8 mouse cellular contexts compared by ENCODE assay signal in the genomic region with DNA sequence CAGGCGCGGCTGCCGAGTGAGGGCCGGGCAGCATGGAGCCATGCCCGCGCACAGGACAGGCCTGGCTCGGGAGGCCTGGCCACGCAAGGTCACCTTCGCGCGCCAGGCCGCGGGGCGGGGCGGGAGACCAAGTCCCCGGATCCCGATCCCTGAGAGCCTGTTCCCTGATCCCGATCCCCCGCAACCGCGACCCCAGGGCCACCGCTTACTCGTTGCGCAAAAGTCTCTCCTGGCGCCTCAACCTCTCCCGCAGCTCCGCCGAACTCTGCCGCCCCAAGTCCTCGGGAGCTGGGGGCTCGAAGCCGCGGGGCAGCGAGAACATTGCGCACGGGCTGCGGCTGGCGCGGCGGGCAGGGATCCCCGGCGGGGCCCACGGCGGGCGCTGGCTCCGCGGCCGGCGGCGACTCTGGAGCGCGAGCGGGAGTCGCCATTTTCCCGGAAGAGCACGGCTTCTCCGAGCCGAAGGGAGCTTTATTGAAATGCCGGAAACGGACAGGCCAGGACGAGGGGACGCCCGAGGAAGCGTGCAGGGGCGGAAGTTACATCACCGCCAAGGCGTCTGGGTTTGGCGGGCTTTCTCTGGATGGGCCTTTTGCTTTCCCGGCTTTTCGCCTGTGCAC. TPM values are rescaled to one million over a fixed set of nuclear protein-coding genes. Genes with fewer than 3 reads are reported as not detected.
A peak's percentile ranks its signal among the peaks of the same experiment; 100 is the strongest.
DNase-seq lines count a peak whose midpoint lies in the region; ATAC-seq and TF ChIP-seq lines count a peak whose summit lies in the region.

A gene (minus strand): TSS at position 461 of the 620 bp plus-strand sequence.

- under 1% methylated on average over 70 of the region's 70 CpGs for WGBS in forebrain, embryonic 11.5 days
- WGBS in heart, embryonic 16.5 days = 0% methylated on average over 70 of the region's 70 CpGs
- WGBS in liver, embryonic 15.5 days (ENCODE audit: insufficient replicate concordance) = under 1% methylated on average over 70 of the region's 70 CpGs
- WGBS in neural tube, embryonic 12.5 days = under 1% methylated on average over 70 of the region's 70 CpGs

- H3K9ac ChIP-seq in CH12.LX (ENCODE audit: insufficient read depth, low read depth) = peak within 1 kb of the TSS; percentile 99
- peak within 1 kb of the TSS; percentile 100 for H3K9ac ChIP-seq in forebrain, embryonic 11.5 days (ENCODE audit: low read length)
- peak within 1 kb of the TSS; percentile 100 for H3K9ac ChIP-seq in heart, embryonic 16.5 days (ENCODE audit: low read length)
- peak within 1 kb of the TSS; percentile 95 for H3K9ac ChIP-seq in liver, embryonic 15.5 days
- H3K9ac ChIP-seq in neural tube, embryonic 12.5 days = peak within 1 kb of the TSS; percentile 98

- no peak for TF ChIP-seq RAD21 in CH12.LX (IDR thresholded peaks at IDR 0.05; ENCODE audit: low read depth, low read length)

- H3K27me3 ChIP-seq in CH12.LX (replicated peaks) = no peaks in the 10 kb centered on the region
- H3K27me3 ChIP-seq in forebrain, embryonic 11.5 days (ENCODE audit: control insufficient read depth, insufficient read depth, low read length) = no peaks in the 10 kb centered on the region
- H3K27me3 ChIP-seq in heart, embryonic 16.5 days (ENCODE audit: control insufficient read depth, insufficient read depth, low read length) = no peaks in the 10 kb centered on the region
- 0 out of 2 replicates have a peak, but pooled peaks cover 12% of the 10 kb centered on the region for H3K27me3 ChIP-seq in liver, embryonic 15.5 days
- no peaks in the 10 kb centered on the region for H3K27me3 ChIP-seq in neural tube, embryonic 12.5 days (replicated peaks)

- peak within 1 kb of the TSS; percentile 83 for H3K27ac ChIP-seq in CH12.LX (ENCODE audit: insufficient read depth, low read depth)
- peak within 1 kb of the TSS; percentile 86 for H3K27ac ChIP-seq in forebrain, embryonic 11.5 days (ENCODE audit: low read depth, low read length)
- H3K27ac ChIP-seq in heart, embryonic 16.5 days (ENCODE audit: low read length) = peak within 1 kb of the TSS; percentile 99
- H3K27ac ChIP-seq in liver, embryonic 15.5 days (replicated peaks) = peak within 1 kb of the TSS; percentile 85
- H3K27ac ChIP-seq in neural tube, embryonic 12.5 days = peak within 1 kb of the TSS; percentile 70

- dilution Hi-C loops in CH12.LX (cut with MboI; ENCODE audit: extremely low pct_ligation_motif_present, extremely low pct_unique_long_range_greater_than_20kb, low sequenced_read_pairs) = no loop called here

- H3K4me3 ChIP-seq in CH12.LX (replicated peaks in 1 of 3; ENCODE audit: low read depth in 2 of 3, low read length in 2 of 3, poor library complexity in 1 of 3) = peak within 1 kb of the TSS; percentile 92 to 98 (median 92)
- H3K4me3 ChIP-seq in forebrain, embryonic 11.5 days (ENCODE audit: low read depth, low read length) = peak within 1 kb of the TSS; percentile 94
- H3K4me3 ChIP-seq in heart, embryonic 16.5 days (ENCODE audit: low read length) = peak within 1 kb of the TSS; percentile 97
- peak within 1 kb of the TSS; percentile 95 for H3K4me3 ChIP-seq in liver, embryonic 15.5 days (replicated peaks)
- peak within 1 kb of the TSS; percentile 96 for H3K4me3 ChIP-seq in neural tube, embryonic 12.5 days

- peak; percentile 79 for TF ChIP-seq POLR2A in CH12.LX (IDR thresholded peaks at IDR 0.05; ENCODE audit: low read depth, low read length)

- ATAC-seq in forebrain, embryonic 11.5 days (replicated peaks; ENCODE audit: low FRiP score) = peak; percentile 96
- peak; percentile 97 for ATAC-seq in heart, embryonic 16.5 days (replicated peaks; ENCODE audit: extremely low read depth, insufficient read depth, low FRiP score)
- peak; percentile 93 for ATAC-seq in liver, embryonic 15.5 days (ENCODE audit: insufficient read depth)
- ATAC-seq in neural tube, embryonic 12.5 days (ENCODE audit: low FRiP score, low read depth) = peak; percentile 99

- TF ChIP-seq CTCF in CH12.LX (conservative IDR thresholded peaks at IDR 0.05 in 1 of 2, IDR thresholded peaks at IDR 0.05 in 1 of 2; ENCODE audit: low read depth in 2 of 2, low read length in 2 of 2) = no peak

- H3K4me1 ChIP-seq in CH12.LX (ENCODE audit: control insufficient read depth in 1 of 2, insufficient read depth in 2 of 2) = peaks cover 2 to 35% of the 10 kb centered on the region in 2 experiments; a peak in 3 of 4 replicates
- peaks cover 5% of the 10 kb centered on the region; the same call in 1 of the 2 replicates for H3K4me1 ChIP-seq in forebrain, embryonic 11.5 days (replicated peaks; ENCODE audit: control insufficient read depth, insufficient read depth, low read length)
- peaks cover 12% of the 10 kb centered on the region for H3K4me1 ChIP-seq in heart, embryonic 16.5 days (ENCODE audit: control insufficient read depth, insufficient read depth, low read length)
- peaks cover 26% of the 10 kb centered on the region for H3K4me1 ChIP-seq in liver, embryonic 15.5 days (replicated peaks)
- peaks cover 15% of the 10 kb centered on the region for H3K4me1 ChIP-seq in neural tube, embryonic 12.5 days

- H3K4me2 ChIP-seq in CH12.LX (ENCODE audit: insufficient read depth, low read depth, poor library complexity, severe bottlenecking) = peak within 1 kb of the TSS; percentile 88
- peak within 1 kb of the TSS; percentile 79 for H3K4me2 ChIP-seq in forebrain, embryonic 11.5 days (ENCODE audit: low read depth, low read length, severe bottlenecking)
- peak within 1 kb of the TSS; percentile 76 for H3K4me2 ChIP-seq in heart, embryonic 16.5 days (ENCODE audit: low read depth, low read length)
- H3K4me2 ChIP-seq in liver, embryonic 15.5 days = peak within 1 kb of the TSS; percentile 69
- H3K4me2 ChIP-seq in neural tube, embryonic 12.5 days (replicated peaks) = peak within 1 kb of the TSS; percentile 72

- no peak for TF ChIP-seq EP300 in CH12.LX (IDR thresholded peaks at IDR 0.05; ENCODE audit: low read length)

- DNase-seq in CH12.LX (ENCODE audit: extremely low read depth) = peak; percentile 93
- DNase-seq in c-Kit-positive CD71-positive TER-119-negative erythroid progenitor cells, embryonic 14.5 days (ENCODE audit: low read depth) = peak; percentile 86
- DNase-seq in forebrain, embryonic 11.5 days (ENCODE audit: low spot score) = peak; percentile 97
- DNase-seq in kidney, postnatal 36 days = peak; percentile 96 to 98
- peak; percentile 88 for DNase-seq in telencephalon, adult 2 months (ENCODE audit: low read depth, low spot score)

- no peaks in the 10 kb centered on the region for H3K9me3 ChIP-seq in CH12.LX (replicated peaks; ENCODE audit: low read length)
- no peaks in the 10 kb centered on the region for H3K9me3 ChIP-seq in forebrain, embryonic 11.5 days (ENCODE audit: control insufficient read depth, low read length)
- H3K9me3 ChIP-seq in heart, embryonic 16.5 days (replicated peaks; ENCODE audit: control insufficient read depth, low read length) = no peaks in the 10 kb centered on the region
- H3K9me3 ChIP-seq in liver, embryonic 15.5 days (replicated peaks) = no peaks in the 10 kb centered on the region
- no peaks in the 10 kb centered on the region for H3K9me3 ChIP-seq in neural tube, embryonic 12.5 days

- H3K36me3 ChIP-seq in CH12.LX (replicated peaks in 1 of 2; ENCODE audit: control insufficient read depth in 1 of 2, insufficient read depth in 1 of 2, low read length in 1 of 2) = peaks cover 27 to 30% of the 10 kb centered on the region in 2 experiments
- H3K36me3 ChIP-seq in forebrain, embryonic 11.5 days (ENCODE audit: control insufficient read depth, insufficient read depth, low read length) = peaks cover 16% of the 10 kb centered on the region
- peaks cover 26% of the 10 kb centered on the region for H3K36me3 ChIP-seq in heart, embryonic 16.5 days (ENCODE audit: control insufficient read depth, insufficient read depth)
- H3K36me3 ChIP-seq in liver, embryonic 15.5 days (replicated peaks) = peaks cover 31% of the 10 kb centered on the region
- H3K36me3 ChIP-seq in neural tube, embryonic 12.5 days = peaks cover 29% of the 10 kb centered on the region

- in situ Hi-C loops in CH12.LX (cut with MboI; ENCODE audit: low pct_ligation_motif_present, low pct_unique_long_range_greater_than_20kb, low sequenced_read_pairs) = no loop called here

- peaks cover 36% of the 10 kb centered on the region for H3K79me2 ChIP-seq in CH12.LX (replicated peaks; ENCODE audit: control insufficient read depth, extremely low read depth, insufficient read depth, poor library complexity, severe bottlenecking)

TF ChIP-seq in CH12.LX, 34 proteins besides CTCF, POLR2A, EP300 and RAD21 (continues in another document):
- TF ChIP-seq UBTF (IDR thresholded peaks at IDR 0.05; ENCODE audit: low read depth, low read length) (peak; percentile 93), SMC3 (IDR thresholded peaks at IDR 0.05; ENCODE audit: low read depth, low read length) (no peak), ZKSCAN1 (IDR thresholded peaks at IDR 0.05; ENCODE audit: borderline replicate concordance, low read depth, low read length) (no peak), RCOR1 (conservative IDR thresholded peaks at IDR 0.05; ENCODE audit: low read depth, low read length) (0 out of 2 replicates have a peak, but pooled peaks have one; percentile 58), SIN3A (IDR thresholded peaks at IDR 0.05; ENCODE audit: low read length) (peak; percentile 75), NELFE (IDR thresholded peaks at IDR 0.05; ENCODE audit: low read depth, low read length) (peak; percentile 81), MXI1 (IDR thresholded peaks at IDR 0.05; ENCODE audit: low read depth, low read length) (peak; percentile 28; the same call in 1 of the 2 replicates), ZNF384 (IDR thresholded peaks at IDR 0.05; ENCODE audit: low read depth, low read length) (no peak), MAX (IDR thresholded peaks at IDR 0.05; ENCODE audit: low read length) (peak; percentile 70), CHD2 (IDR thresholded peaks at IDR 0.05; ENCODE audit: low read length) (no peak), POLR2AphosphoS2 (IDR thresholded peaks at IDR 0.05; ENCODE audit: low read depth, low read length) (no peak), GABPA (IDR thresholded peaks at IDR 0.05; ENCODE audit: insufficient replicate concordance, low read depth, low read length) (peak; percentile 23; the same call in 1 of the 2 replicates), BHLHE40 (IDR thresholded peaks at IDR 0.05; ENCODE audit: low read depth, low read length) (peak; percentile 95), MEF2A (IDR thresholded peaks at IDR 0.05; ENCODE audit: borderline replicate concordance, low read depth, low read length) (no peak; the same call in 1 of the 2 replicates), MYC (IDR thresholded peaks at IDR 0.05; ENCODE audit: low read depth, low read length) (peak; percentile 83; the same call in 1 of the 2 replicates)

RNA-seq across cellular contexts. Expression of the gene that starts here (rescaled TPM):
- 147 and 152 TPM in 2 replicates for total RNA-seq in CH12.LX (2012; rRNA removed)
- total RNA-seq in CH12.LX (2014; rRNA removed) = 234 and 255 TPM in 2 replicates
- polyA plus RNA-seq in CH12.LX (2012; ENCODE audit: insufficient read length, low read depth) = 212 and 224 TPM in 2 replicates
- 461 and 472 TPM in 2 replicates for polyA plus RNA-seq in forebrain, embryonic 11.5 days (2014; fragmentation: Nextera tagmentation; extraction: Ambion mirVana)
- 318 and 319 TPM in 2 replicates for polyA plus RNA-seq in heart, embryonic 16.5 days (2015; fragmentation: Nextera tagmentation; extraction: Ambion mirVana)
- polyA plus RNA-seq in liver, embryonic 15.5 days (2015; fragmentation: Nextera tagmentation; extraction: Ambion mirVana) = 105 TPM in 2 replicates
- polyA plus RNA-seq in neural tube, embryonic 12.5 days (2016; fragmentation: Nextera tagmentation; extraction: Ambion mirVana) = 400 and 407 TPM in 2 replicates

Comparison
In these comparisons a context has a peak if more than half of its experiments do, and no peak if none do; other contexts are left out.
1. Peak in every context shown above with its lines: DNase-seq, ATAC-seq, H3K4me3 ChIP-seq and H3K27ac ChIP-seq.